Mouse (Mus musculus) hematopoietic stem cell, adult 5-6 weeks (primary cell): ENCODE results near the gene Btn1a1. TPM values are rescaled to one million over a fixed set of nuclear protein-coding genes. Genes with fewer than 3 reads are reported as not detected.

Experiments used
- ATAC-seq, 2 experiments: fragments of 125-278 bp in 1 of 2; replicated peaks in 1 of 2; 2 replicates each; pipeline ENCODE4 v1.8.0; 2016 to 2017; ENCODE audit warnings: inconsistent platforms in 2 of 2, mild to moderate bottlenecking in 2 of 2, moderate number of reproducible peaks in 2 of 2, low read depth in 1 of 2, moderate TSS enrichment in 1 of 2; ENCODE audit not compliant: low FRiP score in 2 of 2, poor library complexity in 2 of 2, severe bottlenecking in 2 of 2, insufficient read depth in 1 of 2, low TSS enrichment in 1 of 2
- total RNA-seq: library from RNA; stranded (forward); fragments of 172-1452, 232-1000 nt; gene quantifications from 2 replicates; pipeline ENCODE4 v1.2.3, GENCODE M21; 2017

Gene Btn1a1
- total RNA-seq, 1 experiment from 2014 or later = 0.20 TPM

DNA sequence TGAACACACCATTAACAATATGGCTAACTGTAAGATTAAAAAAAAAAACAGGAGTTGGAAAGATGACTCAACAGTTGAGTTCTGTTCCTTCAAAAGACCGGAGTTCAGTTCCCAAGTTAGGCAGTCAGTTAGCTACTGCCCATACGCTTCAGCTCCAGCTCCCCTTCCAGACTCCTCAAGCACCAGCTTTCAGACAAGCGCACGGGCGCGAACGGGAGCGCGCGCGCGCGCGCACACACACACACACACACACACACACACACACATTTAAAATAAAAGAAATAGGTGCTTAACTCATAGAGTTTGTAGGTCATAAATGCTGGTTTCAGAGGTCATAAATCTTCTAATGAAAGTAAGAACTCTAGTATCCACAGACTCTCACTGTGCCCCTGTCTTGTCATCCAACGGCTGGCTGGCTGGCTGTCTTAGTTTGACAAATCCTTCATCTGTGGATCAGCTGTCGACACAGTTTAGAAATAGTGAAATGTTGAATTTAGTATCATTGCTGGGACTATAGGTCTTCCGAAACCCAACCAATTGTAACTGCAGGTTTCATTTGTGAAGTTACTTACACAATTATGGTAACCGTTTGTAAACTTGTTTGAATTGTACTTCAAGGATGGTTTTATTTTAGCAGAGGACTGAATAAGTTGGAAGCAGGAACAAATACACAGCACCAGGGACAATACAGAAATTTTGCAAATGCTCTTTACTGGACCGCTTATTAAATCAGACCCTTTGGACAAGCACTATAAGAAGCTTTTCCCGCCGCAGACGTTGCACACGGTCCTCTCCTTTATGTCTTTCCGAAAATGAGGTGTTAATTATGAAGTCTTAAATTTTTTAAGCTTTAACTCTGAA, 16.2 kb downstream of the Btn1a1 start:
- ATAC-seq = 0 out of 4 replicates have a peak, but pooled peaks of 1 of the 2 experiments have one; percentile 40

DNA sequence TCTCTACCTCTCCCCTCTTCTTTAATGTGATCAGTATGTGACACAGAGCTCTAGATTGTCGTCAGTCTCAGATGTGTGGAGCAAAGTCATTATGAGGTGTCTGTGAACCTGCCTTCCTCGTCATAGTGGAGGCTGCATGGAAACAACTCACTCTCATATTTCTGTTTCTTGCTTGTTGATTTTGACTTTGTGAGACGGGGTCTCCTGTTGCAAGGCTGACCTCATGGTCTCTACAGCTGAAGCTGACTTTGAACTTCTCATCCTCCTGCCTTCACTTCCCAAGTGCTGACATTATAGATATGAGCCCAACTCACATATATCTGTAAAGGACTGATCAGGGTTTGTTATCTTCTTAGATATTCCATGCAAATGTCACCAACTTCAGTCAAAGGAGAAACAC, 16.9 kb downstream of the Btn1a1 start:
- no peak for ATAC-seq

DNA sequence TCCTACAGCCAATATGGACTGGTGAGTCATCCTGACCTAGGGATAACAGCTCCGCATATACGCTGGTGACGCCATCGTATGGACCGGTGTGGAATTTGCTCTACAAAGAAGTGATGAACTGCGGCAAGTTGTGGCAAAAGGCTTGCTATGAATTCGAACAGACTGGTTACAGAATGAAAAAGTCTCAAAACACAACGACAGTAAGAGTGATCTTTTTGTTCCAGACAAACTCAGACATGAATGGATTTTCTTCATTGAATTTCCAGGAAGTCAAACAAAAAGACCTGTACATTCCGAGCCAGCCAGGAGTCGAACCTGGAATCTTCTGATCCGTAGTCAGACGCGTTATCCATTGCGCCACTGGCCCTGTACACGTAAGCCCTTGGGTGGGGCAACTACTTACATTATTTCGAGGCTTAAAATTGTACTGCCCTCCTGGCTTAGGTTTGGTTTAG, 19.2 kb downstream of the Btn1a1 start:
- peak; percentile 31 to 51; a peak in 3 of 4 replicates for ATAC-seq

DNA sequence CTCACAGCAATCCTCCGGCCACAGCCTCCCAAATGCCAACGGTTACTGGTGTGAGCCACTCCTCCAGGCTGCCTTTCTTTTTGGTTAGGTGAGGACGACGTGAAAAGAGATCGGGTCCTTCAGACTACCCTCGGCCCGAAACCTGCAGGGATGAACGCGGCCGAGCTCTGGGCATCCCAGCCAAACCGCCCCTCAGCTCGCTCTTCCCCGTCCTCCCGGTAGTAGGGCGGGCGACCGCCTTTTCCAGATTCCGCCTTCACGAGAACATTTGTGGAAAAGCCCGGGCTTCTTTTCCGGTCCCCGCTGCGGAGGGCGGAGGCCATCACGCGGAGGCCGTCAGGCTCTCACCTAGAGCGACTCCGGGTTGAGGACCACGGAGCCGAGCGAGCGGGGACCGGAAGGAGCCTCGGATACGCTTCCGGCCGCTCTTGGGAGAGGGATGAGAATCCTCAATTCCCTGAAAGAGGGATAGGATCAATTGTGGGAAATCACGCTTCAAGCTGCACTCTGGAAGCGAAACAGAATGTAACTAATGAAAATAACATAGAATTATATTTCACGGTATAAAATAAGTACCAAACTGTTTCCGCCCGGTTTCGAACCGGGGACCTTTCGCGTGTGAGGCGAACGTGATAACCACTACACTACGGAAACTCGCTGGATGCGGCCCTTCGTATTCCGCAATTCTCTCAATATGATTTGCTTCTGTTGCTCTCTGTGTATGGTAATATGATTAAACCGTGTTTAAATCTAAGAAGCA, 20.0 kb downstream of the Btn1a1 start:
- peak; percentile 77 to 83 for ATAC-seq

DNA sequence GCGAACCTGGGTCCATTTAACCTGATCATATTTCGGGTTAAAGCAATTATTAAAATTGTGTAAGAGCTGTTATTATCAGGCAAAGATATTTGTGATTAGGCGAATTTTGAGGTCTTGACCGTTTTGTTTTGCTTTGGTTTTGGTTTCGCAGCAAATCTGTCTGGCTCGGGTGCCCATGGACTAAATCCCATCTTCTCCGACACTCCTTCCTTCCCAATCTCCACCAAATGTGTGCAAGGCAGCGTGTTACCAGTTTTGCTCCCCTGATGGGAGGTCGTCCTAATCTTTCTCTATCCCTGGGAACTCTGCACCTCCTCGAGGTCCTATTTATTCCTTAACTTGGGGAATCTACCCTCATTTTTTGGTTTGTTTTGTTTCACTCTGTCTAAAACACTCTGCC, 20.5 kb downstream of the Btn1a1 start:
- ATAC-seq = no peak

DNA sequence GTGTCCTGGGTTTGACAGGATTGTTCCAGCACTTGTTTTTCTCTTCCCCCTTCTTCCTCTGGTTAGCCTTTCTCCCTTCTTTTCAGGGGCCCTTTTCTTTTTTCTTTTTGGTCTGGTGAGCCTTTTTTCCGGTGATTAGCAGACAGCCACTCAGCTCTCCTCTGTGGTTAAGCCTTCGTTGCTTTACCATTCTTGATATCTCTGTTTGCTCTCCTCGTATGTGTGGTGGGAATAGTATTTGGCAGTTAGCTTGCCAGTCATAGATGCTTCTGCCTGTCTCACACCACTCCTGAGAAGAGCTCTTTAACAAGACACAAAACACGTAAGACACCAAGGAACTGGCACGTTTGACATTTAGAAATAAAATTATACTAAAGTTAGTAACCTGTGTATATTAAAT, 21.2 kb downstream of the Btn1a1 start:
- no peak for ATAC-seq

DNA sequence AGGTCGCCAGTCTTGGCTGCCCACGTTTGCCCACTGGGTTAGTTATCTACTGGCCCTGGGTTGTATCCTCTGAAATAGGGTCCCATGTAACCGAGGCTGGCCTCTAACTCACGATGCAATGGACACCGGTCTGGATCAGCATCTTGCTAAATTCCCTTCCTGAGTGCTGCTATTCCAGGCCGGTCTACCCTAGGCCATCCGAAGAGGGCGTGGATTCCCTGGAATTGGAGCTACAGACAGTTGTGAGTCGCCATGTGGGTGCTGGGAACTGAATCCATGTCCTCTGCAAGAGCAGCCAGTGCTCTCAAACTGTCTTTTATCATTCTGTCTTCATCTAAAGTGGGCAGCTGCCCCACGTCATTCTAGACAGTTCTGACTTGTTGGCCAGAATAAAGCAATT, 25.8 kb downstream of the Btn1a1 start:
- ATAC-seq = no peak

DNA sequence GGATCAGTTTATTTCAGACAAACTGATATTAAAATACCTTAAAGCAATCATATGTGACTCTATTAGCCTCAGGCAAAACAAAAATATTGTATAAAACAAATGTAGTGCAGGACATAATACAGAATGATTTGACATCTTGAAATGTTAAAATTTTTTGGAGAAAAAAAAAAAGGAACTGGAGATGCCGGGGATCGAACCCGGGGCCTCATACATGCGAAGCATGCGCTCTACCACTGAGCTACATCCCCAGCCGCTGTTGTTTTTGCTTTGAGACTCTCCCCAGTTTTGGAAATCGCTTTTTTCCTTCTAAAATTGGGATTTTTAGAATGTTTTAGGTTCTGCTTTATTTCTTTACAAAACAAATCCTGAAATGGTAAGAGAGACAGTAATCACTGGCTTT, 27.2 kb downstream of the Btn1a1 start:
- ATAC-seq = no peak

DNA sequence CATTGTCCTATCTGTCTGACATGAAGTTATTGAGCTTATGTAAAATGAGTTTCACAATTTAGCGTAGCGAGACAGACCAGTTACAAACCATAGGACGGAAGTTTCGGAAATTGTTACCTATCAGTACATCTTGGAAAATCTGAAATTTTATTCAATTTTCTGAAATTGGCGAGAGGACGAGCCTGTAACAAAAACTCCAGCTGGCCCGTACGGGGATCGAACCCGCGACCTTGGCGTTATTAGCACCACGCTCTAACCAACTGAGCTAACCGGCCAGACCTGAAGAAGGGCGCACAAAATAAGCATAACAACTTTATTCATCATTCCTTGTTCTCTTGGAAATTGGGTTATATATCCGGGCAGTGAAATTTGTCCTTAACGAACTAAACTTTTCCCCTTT, 27.8 kb downstream of the Btn1a1 start:
- ATAC-seq = peak; percentile 24 to 40; a peak in 3 of 4 replicates

DNA sequence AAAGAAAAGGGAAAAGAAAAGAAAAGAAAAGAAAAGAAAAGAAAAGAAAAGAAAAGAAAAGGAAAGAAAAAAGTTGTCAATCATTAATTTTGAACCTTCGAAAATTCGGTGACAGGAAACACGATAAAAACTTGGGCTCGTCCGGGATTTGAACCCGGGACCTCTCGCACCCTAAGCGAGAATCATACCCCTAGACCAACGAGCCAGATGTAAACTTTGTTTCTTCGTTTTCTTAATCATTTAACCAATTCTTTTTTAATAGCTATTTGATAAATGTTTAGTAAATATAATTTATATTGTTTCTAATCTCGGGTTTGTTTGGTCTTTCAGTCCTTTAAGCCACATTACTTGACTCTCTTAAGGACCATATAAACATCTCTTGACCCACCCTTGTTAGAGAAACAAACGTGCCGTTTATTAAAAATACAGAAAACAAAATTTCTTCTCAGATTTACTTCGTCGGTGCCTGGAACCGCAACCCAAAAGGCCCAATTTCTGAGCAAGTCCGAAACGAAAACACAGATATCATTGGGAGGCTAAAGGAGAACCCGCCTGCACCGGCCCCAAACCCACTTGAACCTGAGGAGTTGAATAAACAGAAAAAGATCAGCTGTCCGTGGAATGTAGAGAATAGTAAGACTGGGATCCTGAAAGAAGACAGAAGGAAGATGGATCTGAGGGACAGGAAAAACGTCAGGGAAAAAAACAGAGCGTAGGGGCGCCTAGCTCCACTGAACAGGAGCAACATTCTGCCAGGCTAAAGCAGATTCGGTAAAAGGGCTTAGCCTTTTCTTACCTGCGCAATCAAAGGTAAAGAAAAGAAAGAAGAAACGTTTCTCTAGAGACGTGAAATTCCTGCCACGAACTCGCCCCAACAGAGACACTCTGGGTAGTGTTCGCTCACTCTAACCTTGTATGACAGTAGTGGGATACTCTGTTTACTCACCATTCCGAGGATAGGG, 28.6 kb downstream of the Btn1a1 start:
- ATAC-seq = 0 out of 4 replicates have a peak, but pooled peaks have one; percentile 3 to 4

DNA sequence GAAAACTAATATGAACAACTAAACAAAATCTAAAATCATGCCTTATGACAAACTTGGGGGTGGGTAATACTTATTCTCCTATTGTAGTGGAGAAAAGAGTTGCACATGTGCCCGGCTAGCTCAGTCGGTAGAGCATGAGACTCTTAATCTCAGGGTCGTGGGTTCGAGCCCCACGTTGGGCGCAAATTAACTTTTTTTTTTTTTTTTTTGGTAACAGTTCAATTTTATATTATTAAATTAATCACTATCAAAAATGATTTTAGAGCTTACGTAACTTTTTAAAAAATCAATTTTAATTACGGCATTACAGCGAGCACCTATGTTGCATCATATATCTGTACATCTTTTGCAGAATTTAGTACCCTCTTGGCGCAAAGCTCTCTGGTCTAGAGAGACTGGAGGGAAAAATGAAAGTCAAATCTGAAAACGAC, 29.5 kb downstream of the Btn1a1 start:
- no peak for ATAC-seq

DNA sequence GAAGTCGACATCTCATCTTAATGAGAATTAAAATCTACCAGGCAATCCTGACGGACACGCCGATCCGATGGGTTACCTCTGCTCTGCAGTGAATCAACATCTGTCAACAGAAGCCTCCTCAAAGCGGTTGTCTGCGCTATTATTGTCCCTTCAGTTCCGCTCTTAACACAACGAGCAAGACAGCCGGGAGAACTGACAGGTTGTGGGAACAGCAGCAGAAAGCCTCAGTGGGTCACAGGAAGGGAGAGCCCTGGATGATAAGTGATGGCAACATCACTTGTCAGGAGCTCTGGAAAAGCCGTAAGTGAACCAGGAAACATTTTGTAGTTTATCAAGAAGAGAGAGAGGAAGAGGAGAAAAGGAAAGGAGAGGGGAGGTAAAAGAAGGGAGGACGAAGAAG, 30.0 kb downstream of the Btn1a1 start:
- no peak for ATAC-seq

DNA sequence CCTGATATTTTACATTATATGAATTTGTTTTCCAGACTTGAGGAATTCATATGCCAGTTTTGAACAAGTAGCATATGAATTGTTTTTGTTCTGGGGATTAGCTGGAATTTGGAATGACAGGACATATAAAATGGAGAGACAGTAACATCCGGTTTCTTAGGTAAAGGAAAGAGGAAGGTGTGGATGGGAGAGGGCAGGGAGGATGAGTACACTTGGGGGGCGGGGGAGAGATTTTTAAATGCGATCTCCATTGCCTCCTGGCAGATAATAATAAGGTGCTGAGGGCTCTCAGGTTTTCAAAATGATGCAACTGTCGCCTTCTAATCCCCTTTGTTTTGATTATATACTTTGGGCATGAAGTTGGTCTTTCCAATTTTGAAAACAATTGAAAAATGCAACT, 30.5 kb downstream of the Btn1a1 start:
- ATAC-seq = no peak

DNA sequence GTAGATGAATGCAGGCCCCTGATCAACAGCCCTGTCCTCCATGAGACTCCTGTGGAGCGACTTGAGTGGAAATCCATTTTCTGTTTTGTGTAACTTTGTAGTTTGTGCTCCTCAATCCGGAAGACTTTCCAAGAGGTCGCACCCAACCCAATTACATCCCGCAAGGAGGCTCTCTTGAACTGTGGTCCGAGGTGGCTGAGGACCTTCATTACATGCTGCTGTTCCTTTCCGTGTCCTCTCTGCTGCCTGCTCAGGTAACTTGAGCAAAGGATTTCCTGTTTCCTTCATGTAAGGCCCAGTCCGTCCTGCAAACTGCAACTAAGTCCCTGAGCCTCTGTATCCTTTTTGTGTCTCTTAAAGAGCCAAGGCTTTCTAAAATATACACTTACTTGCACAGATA, 31.3 kb downstream of the Btn1a1 start:
- no peak for ATAC-seq

DNA sequence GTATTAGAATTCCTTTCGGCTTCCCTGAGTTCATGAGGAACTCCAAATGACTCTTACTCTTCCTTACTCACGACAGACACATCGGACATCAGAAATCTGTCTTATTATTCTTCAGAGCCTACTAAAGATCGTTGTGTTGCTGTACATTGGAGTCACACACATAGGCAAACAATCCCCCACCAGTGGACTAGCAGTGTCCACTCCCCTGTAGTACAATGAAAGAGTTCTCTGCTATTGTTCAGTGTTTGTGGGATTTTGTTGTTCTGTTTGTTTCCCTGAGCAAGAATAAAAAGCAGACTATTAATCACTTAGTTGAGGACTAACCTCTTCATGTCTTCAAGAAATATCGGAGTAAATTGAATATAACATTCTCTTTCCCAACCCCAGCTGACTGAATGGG, 31.9 kb downstream of the Btn1a1 start:
- ATAC-seq = no peak

DNA sequence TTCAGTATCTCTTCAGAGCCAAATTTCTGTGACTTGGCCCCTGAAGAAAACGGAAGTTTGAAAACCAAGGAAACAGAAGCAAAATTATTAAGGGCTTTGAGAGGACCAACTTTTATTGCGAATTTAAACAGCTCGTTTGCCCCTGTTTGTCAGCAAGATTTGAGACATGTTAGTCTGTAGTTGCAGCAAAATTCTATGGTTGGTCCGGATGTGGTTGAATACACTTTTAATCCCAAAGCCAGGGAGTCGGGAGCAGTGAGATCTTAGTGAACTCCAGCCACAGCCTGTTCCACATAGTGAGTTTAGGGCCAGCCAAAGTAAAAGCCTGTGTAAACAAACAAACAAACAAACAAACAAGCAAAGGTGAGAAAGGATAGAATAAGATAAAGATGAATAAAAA, 32.5 kb downstream of the Btn1a1 start:
- ATAC-seq = no peak

DNA sequence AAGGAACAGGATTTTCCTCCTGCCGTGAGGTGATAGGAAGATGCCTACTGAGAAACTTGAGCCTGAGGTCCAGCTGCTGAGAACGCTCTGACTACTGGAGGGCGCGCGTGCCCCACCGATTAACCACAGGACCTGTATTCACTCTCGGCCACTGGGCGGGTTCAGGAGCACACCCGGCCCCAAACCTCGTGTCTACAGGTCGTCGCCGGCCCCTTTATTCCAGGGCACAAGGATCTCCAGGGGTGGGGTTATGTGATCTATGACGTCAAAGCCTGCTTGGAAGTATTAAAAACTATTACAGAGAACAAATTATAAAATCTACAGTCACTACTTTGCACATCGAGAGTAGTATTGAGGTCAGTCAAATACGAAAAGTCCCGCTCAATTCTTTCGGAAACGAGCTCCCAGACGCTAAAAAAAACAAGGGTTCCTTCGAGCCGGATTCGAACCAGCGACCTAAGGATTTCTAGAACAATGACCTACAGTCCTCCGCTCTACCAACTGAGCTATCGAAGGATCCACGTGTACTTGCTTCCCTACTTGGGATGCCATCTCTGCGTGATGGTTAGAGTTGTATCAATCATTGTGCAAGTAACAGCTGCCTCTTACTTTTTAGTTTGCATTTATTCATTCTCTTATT, 33.0 kb downstream of the Btn1a1 start:
- ATAC-seq = peak; percentile 89 to 92
